Mouse (Mus musculus) CH12F3 (cell line): ENCODE measurements at regions not wholly inside any gene's neighbourhood (a gene's known extent, or its start where the extent isn't known, plus 50 kb on each side); places are given as distances from the start of the nearest gene placed in this dataset.

Source experiments
- in situ Hi-C: fragments of 300-500 bp; cut with MboI; formaldehyde crosslinking; loops from 2 replicates; pipeline ENCODE4 v1.14.3; 2020; ENCODE audit warnings: low sequenced_read_pairs

- in situ Hi-C loops: no loop called here
Observed at GRCm38 (mm10) chr3:128024856-128025255, 128.7 kb upstream of the Fam241a start.

GRCm38 (mm10) chr3:128014909-128015308 is 118.8 kb upstream of the Fam241a start:
- in situ Hi-C loops: no loop called here

GRCm38 (mm10) chr3:128002905-128003641 is 106.9 kb upstream of the Fam241a start:
- in situ Hi-C loops: no loop called here

- in situ Hi-C loops: no loop called here
Observed at GRCm38 (mm10) chr3:128001924-128002501, 105.9 kb upstream of the Fam241a start.

- in situ Hi-C loops: no loop called here
Observed at GRCm38 (mm10) chr3:127995678-127996077, 99.6 kb upstream of the Fam241a start.

GRCm38 (mm10) chr3:127987583-127987982 is 91.5 kb upstream of the Fam241a start:
- in situ Hi-C loops: no loop called here

- in situ Hi-C loops: no loop called here
Observed at GRCm38 (mm10) chr3:127985165-127985564, 89.0 kb upstream of the Fam241a start.

GRCm38 (mm10) chr3:127977240-127977639 is 81.1 kb upstream of the Fam241a start:
- in situ Hi-C loops: no loop called here

GRCm38 (mm10) chr3:127970891-127971290 is 74.8 kb upstream of the Fam241a start:
- in situ Hi-C loops: no loop called here

- in situ Hi-C loops: no loop called here
Observed at GRCm38 (mm10) chr3:127967170-127967569, 71.0 kb upstream of the Fam241a start.

GRCm38 (mm10) chr3:127966214-127966613 is 70.1 kb upstream of the Fam241a start:
- in situ Hi-C loops: no loop called here

- in situ Hi-C loops: no loop called here
Observed at GRCm38 (mm10) chr3:127958919-127959684, 63.0 kb upstream of the Fam241a start.

GRCm38 (mm10) chr3:127954856-127955255 is 58.7 kb upstream of the Fam241a start:
- in situ Hi-C loops: no loop called here

- in situ Hi-C loops: no loop called here
Observed at GRCm38 (mm10) chr3:127953610-127954009, 57.5 kb upstream of the Fam241a start.

GRCm38 (mm10) chr3:127948898-127949620 is 52.9 kb upstream of the Fam241a start:
- in situ Hi-C loops: loop anchor here (25.0 kb wide), 1 partner anchor 312 kb away; the partner anchor contains the start of gene Neurog2

- in situ Hi-C loops: loop anchor here (25.0 kb wide), 1 partner anchor 311 kb away; the partner anchor contains the start of gene Neurog2
Observed at GRCm38 (mm10) chr3:127948326-127948725, 52.2 kb upstream of the Fam241a start.
